Mouse (Mus musculus) MEL (cell line): ENCODE measurements at regions not wholly inside any gene's neighbourhood (a gene's known extent, or its start where the extent isn't known, plus 50 kb on each side); places are given as distances from the start of the nearest gene placed in this dataset.

Experiments
- DNase-seq: peaks from one replicate; pipeline ENCODE4 v3.0.0; 2011; ENCODE audit warnings: low read depth, low spot score
- H3K27ac ChIP-seq: 2 replicates; pipeline ENCODE4 v1.5.1; 2012; ENCODE audit warnings: low read depth, mild to moderate bottlenecking, control low read depth, low read length, moderate library complexity; ENCODE audit not compliant: control insufficient read depth
- H3K27me3 ChIP-seq, 2 experiments: fragments of 150-350 bp in 1 of 2; sonication (generic) in 1 of 2; 2 replicates each; pipeline ENCODE4 v1.6.1; 2012; ENCODE audit warnings: low read length in 2 of 2, mild to moderate bottlenecking in 2 of 2, improper control_type of control experiment in 1 of 2, moderate library complexity in 1 of 2; ENCODE audit not compliant: insufficient read depth in 2 of 2, control insufficient read depth in 1 of 2
- H3K36me3 ChIP-seq, 2 experiments: 2 replicates each; pipeline ENCODE4 v1.6.1; 2012 to 2014; ENCODE audit warnings: low read length in 2 of 2, improper control_type of control experiment in 1 of 2, inconsistent platforms in 1 of 2, mild to moderate bottlenecking in 1 of 2; ENCODE audit not compliant: insufficient read depth in 2 of 2, control insufficient read depth in 1 of 2
- H3K4me1 ChIP-seq, 2 experiments: fragments of 150-350 bp in 1 of 2; sonication (generic) in 1 of 2; 2 replicates each; pipeline ENCODE4 v1.6.1; 2012; ENCODE audit warnings: low read length in 2 of 2, improper control_type of control experiment in 1 of 2, mild to moderate bottlenecking in 1 of 2; ENCODE audit not compliant: insufficient read depth in 2 of 2, control insufficient read depth in 1 of 2
- H3K4me3 ChIP-seq, 2 experiments: fragments of 150-350 bp in 1 of 2; sonication (generic) in 1 of 2; 2 replicates each; pipeline ENCODE4 v1.5.1; 2012; ENCODE audit warnings: low read depth in 2 of 2, low read length in 2 of 2, mild to moderate bottlenecking in 2 of 2, moderate library complexity in 2 of 2, control low read depth in 1 of 2, improper control_type of control experiment in 1 of 2; ENCODE audit not compliant: control insufficient read depth in 1 of 2, insufficient read depth in 1 of 2
- H3K79me2 ChIP-seq: 2 replicates; pipeline ENCODE4 v1.6.1; 2012; ENCODE audit warnings: mild to moderate bottlenecking, low read length, moderate library complexity; ENCODE audit not compliant: control insufficient read depth, poor library complexity, insufficient read depth
- H3K9ac ChIP-seq: 2 replicates; pipeline ENCODE4 v1.6.1; 2012; ENCODE audit warnings: low read depth, mild to moderate bottlenecking, control low read depth, low read length, moderate library complexity; ENCODE audit not compliant: control insufficient read depth, poor library complexity, severe bottlenecking
- H3K9me3 ChIP-seq: fragments of 150-350 bp; sonication (generic); replicated peaks from 2 replicates; pipeline ENCODE4 v1.6.1; 2012; ENCODE audit warnings: mild to moderate bottlenecking, low read length, improper control_type of control experiment, moderate library complexity; ENCODE audit not compliant: insufficient read depth
- BHLHE40 ChIP-seq: IDR thresholded peaks from 2 replicates; pipeline ENCODE4 v1.6.1; 2012; ENCODE audit warnings: low read depth, mild to moderate bottlenecking, inconsistent platforms, low read length, improper control_type of control experiment, borderline replicate concordance
- CTCF ChIP-seq, 3 experiments: IDR thresholded peaks in 2 of 3; conservative IDR thresholded peaks in 1 of 3; 2 replicates each; pipeline ENCODE4 v1.5.1; 2011 to 2012; ENCODE audit warnings: low read length in 3 of 3, low read depth in 2 of 3, mild to moderate bottlenecking in 2 of 3, improper control_type of control experiment in 1 of 3, inconsistent platforms in 1 of 3, mixed read lengths in 1 of 3, moderate library complexity in 1 of 3; ENCODE audit not compliant: control insufficient read depth in 1 of 3, insufficient read depth in 1 of 3, poor library complexity in 1 of 3, severe bottlenecking in 1 of 3
- E2F4 ChIP-seq: IDR thresholded peaks from 2 replicates; pipeline ENCODE4 v1.6.1; 2011; ENCODE audit warnings: low read depth, low read length, improper control_type of control experiment, borderline replicate concordance
- ELF1 ChIP-seq: IDR thresholded peaks from 2 replicates; pipeline ENCODE4 v1.6.1; 2014; ENCODE audit warnings: low read depth, mild to moderate bottlenecking, inconsistent platforms, low read length, improper control_type of control experiment, moderate library complexity
- ETS1 ChIP-seq: IDR thresholded peaks from 2 replicates; pipeline ENCODE4 v1.6.1; 2012; ENCODE audit warnings: low read depth, mild to moderate bottlenecking, inconsistent platforms, low read length, improper control_type of control experiment, moderate library complexity
- MAX ChIP-seq: IDR thresholded peaks from 2 replicates; pipeline ENCODE4 v1.6.1; 2011; ENCODE audit warnings: low read length, improper control_type of control experiment
- MYB ChIP-seq: IDR thresholded peaks from 2 replicates; pipeline ENCODE4 v1.6.1; 2011; ENCODE audit warnings: mild to moderate bottlenecking, low read depth, low read length, improper control_type of control experiment
- MYC ChIP-seq: IDR thresholded peaks from 2 replicates; pipeline ENCODE4 v1.6.1; 2011; ENCODE audit warnings: low read depth, mild to moderate bottlenecking, low read length, improper control_type of control experiment, moderate library complexity
- TBP ChIP-seq: IDR thresholded peaks from 2 replicates; pipeline ENCODE4 v1.8.0; 2011; ENCODE audit warnings: low read depth, low read length, improper control_type of control experiment
- TCF12 ChIP-seq: IDR thresholded peaks from 2 replicates; pipeline ENCODE4 v1.6.1; 2014; ENCODE audit warnings: low read depth, mild to moderate bottlenecking, inconsistent platforms, low read length, improper control_type of control experiment, moderate library complexity
- USF1 ChIP-seq: IDR thresholded peaks from 2 replicates; pipeline ENCODE4 v1.6.1; 2014; ENCODE audit warnings: low read depth, mild to moderate bottlenecking, inconsistent platforms, low read length, improper control_type of control experiment, moderate library complexity
- USF2 ChIP-seq, 2 experiments: IDR thresholded peaks; 2 replicates each; pipeline ENCODE4 v1.6.1; 2011 to 2012; ENCODE audit warnings: improper control_type of control experiment in 2 of 2, low read length in 2 of 2, borderline replicate concordance in 1 of 2, inconsistent platforms in 1 of 2, low read depth in 1 of 2, mild to moderate bottlenecking in 1 of 2; ENCODE audit not compliant: insufficient read depth in 1 of 2
- ZC3H11A ChIP-seq: IDR thresholded peaks from 2 replicates; pipeline ENCODE4 v1.6.1; 2012; ENCODE audit warnings: low read depth, mild to moderate bottlenecking, inconsistent platforms, low read length, improper control_type of control experiment
- ZMIZ1 ChIP-seq: IDR thresholded peaks from 2 replicates; pipeline ENCODE4 v1.6.1; 2012; ENCODE audit warnings: low read depth, mild to moderate bottlenecking, inconsistent platforms, low read length, improper control_type of control experiment, moderate library complexity

GRCm38 (mm10) chr14:76762777-76763176 lies 206.1 kb upstream of the Serp2 start:
- Histone ChIP-seq H3K4me3 (no peak overlapping the region), H3K9ac (no peak overlapping the region), H3K4me1 (no peaks in the 10 kb centered on the region), H3K79me2 (no peaks in the 10 kb centered on the region), H3K27ac (no peak overlapping the region), H3K27me3 (no peaks in the 10 kb centered on the region), H3K9me3 (no peaks in the 10 kb centered on the region), H3K36me3 (no peaks in the 10 kb centered on the region)
- no peak for DNase-seq
- TF ChIP-seq TCF12 (no peak), USF1 (no peak), ETS1 (no peak), MYB (no peak), BHLHE40 (no peak)

- H3K27ac ChIP-seq = no peak overlapping the region
- H3K79me2 ChIP-seq = no peaks in the 10 kb centered on the region
- no peak overlapping the region for H3K4me3 ChIP-seq
- no peaks in the 10 kb centered on the region for H3K9me3 ChIP-seq
- no peak overlapping the region for H3K9ac ChIP-seq
- H3K36me3 ChIP-seq = no peaks in the 10 kb centered on the region
- H3K27me3 ChIP-seq = no peaks in the 10 kb centered on the region
- no peak for TF ChIP-seq MAX
- TF ChIP-seq USF2 (IDR thresholded peaks at IDR 0.05; ENCODE audit: borderline replicate concordance in 1 of 2, insufficient read depth in 1 of 2, low read depth in 1 of 2, low read length in 2 of 2) = no peak
- no peak for TF ChIP-seq ZC3H11A
- no peaks in the 10 kb centered on the region for H3K4me1 ChIP-seq
- DNase-seq = no peak
Measured at GRCm38 (mm10) chr14:76761691-76762090, 205.0 kb upstream of the Serp2 start.

GRCm38 (mm10) chr14:76761274-76761673 lies 204.6 kb upstream of the Serp2 start:
- no peak for DNase-seq
- H3K27me3 ChIP-seq = no peaks in the 10 kb centered on the region
- H3K4me1 ChIP-seq = no peaks in the 10 kb centered on the region
- H3K9me3 ChIP-seq = no peaks in the 10 kb centered on the region
- no peaks in the 10 kb centered on the region for H3K36me3 ChIP-seq
- TF ChIP-seq MYB (no peak), ELF1 (no peak), CTCF (IDR thresholded peaks at IDR 0.05 in 2 of 3, conservative IDR thresholded peaks at IDR 0.05 in 1 of 3; ENCODE audit: control insufficient read depth in 1 of 3, insufficient read depth in 1 of 3, low read depth in 2 of 3, low read length in 3 of 3, poor library complexity in 1 of 3, severe bottlenecking in 1 of 3) (no peak), USF2 (IDR thresholded peaks at IDR 0.05; ENCODE audit: borderline replicate concordance in 1 of 2, insufficient read depth in 1 of 2, low read depth in 1 of 2, low read length in 2 of 2) (no peak), ZMIZ1 (no peak), E2F4 (no peak), MYC (no peak), TBP (no peak)
- TF ChIP-seq, all 39 proteins: peak for 0
- H3K4me3 ChIP-seq = no peak overlapping the region
- H3K79me2 ChIP-seq = no peaks in the 10 kb centered on the region
- H3K27ac ChIP-seq = no peak overlapping the region
- no peak overlapping the region for H3K9ac ChIP-seq
